Mouse (Mus musculus) thymus, postnatal 36 days (tissue): ENCODE measurements around the gene Ptpn12.

Experiments used
- DNase-seq, 2 experiments: peaks; one replicate each; pipeline ENCODE4 v3.0.0; 2022; ENCODE audit warnings: mixed read lengths in 2 of 2

The Ptpn12 gene

GRCm38 (mm10) chr5:21017075-21017474 is 38.6 kb downstream of the Ptpn12 start:
- DNase-seq = no peak

GRCm38 (mm10) chr5:21010908-21011307 is 44.8 kb downstream of the Ptpn12 start:
- DNase-seq = no peak

- DNase-seq = peak; percentile 52 to 62
Measured at GRCm38 (mm10) chr5:21002723-21003122, 53.0 kb downstream of the Ptpn12 start.

GRCm38 (mm10) chr5:21001622-21002315 is 53.9 kb downstream of the Ptpn12 start:
- no peak for DNase-seq

- DNase-seq = no peak
Measured at GRCm38 (mm10) chr5:20998427-20998826, 57.3 kb downstream of the Ptpn12 start.

- no peak for DNase-seq
Measured at GRCm38 (mm10) chr5:20997555-20997954, 58.2 kb downstream of the Ptpn12 start.

- DNase-seq = no peak
Measured at GRCm38 (mm10) chr5:20990062-20990809, 65.5 kb downstream of the Ptpn12 start.

- DNase-seq = no peak
Measured at GRCm38 (mm10) chr5:20986271-20986670, 69.4 kb downstream of the Ptpn12 start.

GRCm38 (mm10) chr5:20983505-20983904 is 72.2 kb downstream of the Ptpn12 start:
- no peak for DNase-seq

GRCm38 (mm10) chr5:20974690-20975089 is 81.0 kb downstream of the Ptpn12 start:
- no peak for DNase-seq

- no peak for DNase-seq
Measured at GRCm38 (mm10) chr5:20973999-20974398, 81.7 kb downstream of the Ptpn12 start.

- DNase-seq = no peak
Measured at GRCm38 (mm10) chr5:20973069-20973468, 82.6 kb downstream of the Ptpn12 start.

GRCm38 (mm10) chr5:20968963-20969362 is 86.7 kb downstream of the Ptpn12 start:
- peak; percentile 69 to 70 for DNase-seq

- DNase-seq = no peak
Measured at GRCm38 (mm10) chr5:20968493-20968892, 87.2 kb downstream of the Ptpn12 start.

GRCm38 (mm10) chr5:20967942-20968341 is 87.8 kb downstream of the Ptpn12 start:
- DNase-seq = no peak

GRCm38 (mm10) chr5:20964446-20964845 is 91.3 kb downstream of the Ptpn12 start:
- DNase-seq = no peak

GRCm38 (mm10) chr5:20963295-20963694 is 92.4 kb downstream of the Ptpn12 start:
- no peak for DNase-seq

GRCm38 (mm10) chr5:20960927-20961326 is 94.8 kb downstream of the Ptpn12 start:
- DNase-seq = no peak

- no peak for DNase-seq
Measured at GRCm38 (mm10) chr5:20956298-20956697, 99.4 kb downstream of the Ptpn12 start, which contains the start of gene Rsbn1l. Gene Rsbn1l (minus strand): TSS chr5:20956398.

GRCm38 (mm10) chr5:20955114-20955835 is 100.4 kb downstream of the Ptpn12 start:
- DNase-seq = peak in 1 of 2 experiments; percentile 24

GRCm38 (mm10) chr5:20952337-20952925 is 103.3 kb downstream of the Ptpn12 start:
- no peak for DNase-seq

GRCm38 (mm10) chr5:20951666-20952281 is 103.9 kb downstream of the Ptpn12 start:
- DNase-seq = peak; percentile 94 to 96
